Mouse (Mus musculus) megakaryocyte, embryonic 14.5 days (primary cell): ENCODE data around the gene Ccdc185. TPM values are rescaled to one million over a fixed set of nuclear protein-coding genes. Genes with fewer than 3 reads are reported as not detected.

Experiments
- H3K27me3 ChIP-seq: replicated peaks from 2 replicates; pipeline ENCODE3; 2012; ENCODE audit warnings: inconsistent platforms
- H3K36me3 ChIP-seq: replicated peaks from 2 replicates; pipeline ENCODE3; 2012; ENCODE audit warnings: low read length, inconsistent platforms, mixed read lengths
- H3K4me1 ChIP-seq: 2 replicates; pipeline ENCODE4 v1.6.1; 2012; ENCODE audit warnings: inconsistent platforms
- H3K4me3 ChIP-seq: replicated peaks from 2 replicates; pipeline ENCODE3; 2012; ENCODE audit warnings: moderate library complexity, mild to moderate bottlenecking, inconsistent platforms
- H3K9me3 ChIP-seq: 2 replicates; pipeline ENCODE4 v1.6.1; 2012; ENCODE audit warnings: inconsistent platforms
- FLI1 ChIP-seq: IDR thresholded peaks from 2 replicates; pipeline ENCODE4 v1.6.1; 2012; ENCODE audit warnings: low read length, inconsistent platforms, mixed read lengths
- GATA1 ChIP-seq: IDR thresholded peaks from 3 replicates; pipeline ENCODE4 v1.6.1; 2012; ENCODE audit warnings: mixed read lengths, low read length, inconsistent platforms, borderline replicate concordance
- polyA plus RNA-seq: library from polyadenylated mRNA; stranded (reverse); fragments of >175 nt; gene quantifications from 2 replicates; pipeline ENCODE4 v1.2.3, GENCODE M21; 2012; ENCODE audit warnings: low replicate concordance; ENCODE audit not compliant: insufficient read depth

Ccdc185 gene
- polyA plus RNA-seq, 1 experiment, result not detected

DNA sequence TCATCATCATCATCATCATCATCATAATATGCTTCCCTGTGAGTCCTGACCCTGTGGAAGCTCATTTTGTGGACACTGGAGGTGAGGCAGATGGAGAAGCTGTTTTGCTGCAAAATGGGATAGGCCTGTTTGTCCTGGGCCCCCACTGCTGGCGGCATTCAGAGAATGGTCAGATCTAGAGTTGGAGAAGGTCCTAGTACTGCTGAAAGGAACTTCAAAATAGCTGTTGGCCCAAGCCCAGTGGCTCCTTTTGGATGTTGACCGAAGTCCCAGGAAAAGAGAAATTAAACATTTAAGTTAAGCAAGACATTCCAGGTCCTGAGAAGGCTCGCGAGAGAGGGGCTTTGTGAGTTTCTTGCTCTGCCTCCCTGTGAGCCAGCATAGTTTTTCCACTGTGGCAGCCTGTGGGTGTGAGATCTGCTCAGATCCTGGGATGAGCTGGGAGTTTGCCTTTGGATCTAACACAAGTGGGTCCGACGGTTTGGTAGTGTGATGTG is 30.1 kb upstream of the Ccdc185 start:
- no peaks in the 10 kb centered on the region for H3K36me3 ChIP-seq
- H3K9me3 ChIP-seq, result peaks cover 19% of the 10 kb centered on the region
- no peak overlapping the region for H3K4me3 ChIP-seq
- peaks cover 12% of the 10 kb centered on the region for H3K27me3 ChIP-seq
- peaks cover 4% of the 10 kb centered on the region; the same call in 1 of the 2 replicates for H3K4me1 ChIP-seq
- TF ChIP-seq GATA1, result no peak
- TF ChIP-seq FLI1, result no peak

DNA sequence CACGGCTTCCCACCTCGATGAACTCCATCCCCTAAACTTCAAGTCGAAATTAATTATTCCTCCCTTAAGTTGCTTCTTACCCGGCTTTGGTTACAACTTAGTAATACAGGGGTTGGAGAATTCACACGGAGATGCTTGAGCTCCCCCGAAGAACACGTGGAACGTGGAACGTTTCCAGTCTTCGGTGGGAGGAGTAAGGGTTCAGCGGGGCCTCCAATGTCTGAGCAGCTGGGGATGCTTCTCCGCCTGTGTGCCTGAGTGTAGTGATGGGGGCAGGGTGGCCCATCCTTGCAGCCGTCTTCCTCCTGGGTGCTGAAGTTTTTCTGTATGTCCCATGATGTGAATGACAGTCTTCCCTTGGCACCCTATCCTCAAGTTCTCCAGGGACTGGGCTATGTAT is 29.2 kb upstream of the Ccdc185 start:
- peaks cover 4% of the 10 kb centered on the region; the same call in 1 of the 2 replicates for H3K4me1 ChIP-seq
- H3K9me3 ChIP-seq, result peaks cover 19% of the 10 kb centered on the region
- H3K27me3 ChIP-seq, result peaks cover 9% of the 10 kb centered on the region
- TF ChIP-seq FLI1 (no peak), GATA1 (no peak)
- no peaks in the 10 kb centered on the region for H3K36me3 ChIP-seq
- no peak overlapping the region for H3K4me3 ChIP-seq

DNA sequence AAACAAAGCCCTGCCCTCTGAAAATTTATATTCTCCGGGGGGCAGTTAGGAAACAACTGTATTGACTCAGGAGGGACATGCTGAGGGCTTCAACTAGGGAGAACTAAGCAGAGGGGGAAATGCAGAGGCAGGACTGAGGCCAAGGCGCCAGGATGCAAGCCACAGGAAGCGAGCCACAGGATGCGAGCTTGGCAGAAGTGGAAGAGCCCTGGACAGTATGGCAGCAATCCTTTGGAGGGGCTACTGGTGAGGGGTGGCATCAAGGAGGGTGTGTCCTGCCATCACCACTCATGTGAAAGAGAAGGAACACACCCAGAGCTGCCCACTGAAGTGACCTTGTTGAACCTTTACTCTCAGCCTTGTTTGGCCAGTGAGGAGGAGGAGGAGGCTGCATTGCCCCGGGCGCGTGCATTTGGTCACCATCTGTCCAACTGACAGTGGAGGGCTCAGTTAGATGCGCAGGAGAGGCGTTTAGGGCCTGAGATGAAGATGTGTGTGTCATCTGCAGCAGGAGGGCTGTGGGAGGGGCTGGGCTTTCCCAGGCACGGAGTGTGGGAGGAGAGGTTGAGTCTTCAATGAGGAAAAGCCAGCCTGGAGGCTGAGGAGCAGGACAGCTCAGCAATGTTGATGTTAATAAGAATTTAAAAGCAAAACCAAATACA is 27.9 kb upstream of the Ccdc185 start:
- TF ChIP-seq FLI1, result no peak
- TF ChIP-seq GATA1, result no peak
- H3K4me3 ChIP-seq, result no peak overlapping the region
- peaks cover 19% of the 10 kb centered on the region for H3K9me3 ChIP-seq
- peaks cover 7% of the 10 kb centered on the region for H3K27me3 ChIP-seq
- H3K4me1 ChIP-seq, result peaks cover 4% of the 10 kb centered on the region; the same call in 1 of the 2 replicates
- no peaks in the 10 kb centered on the region for H3K36me3 ChIP-seq

DNA sequence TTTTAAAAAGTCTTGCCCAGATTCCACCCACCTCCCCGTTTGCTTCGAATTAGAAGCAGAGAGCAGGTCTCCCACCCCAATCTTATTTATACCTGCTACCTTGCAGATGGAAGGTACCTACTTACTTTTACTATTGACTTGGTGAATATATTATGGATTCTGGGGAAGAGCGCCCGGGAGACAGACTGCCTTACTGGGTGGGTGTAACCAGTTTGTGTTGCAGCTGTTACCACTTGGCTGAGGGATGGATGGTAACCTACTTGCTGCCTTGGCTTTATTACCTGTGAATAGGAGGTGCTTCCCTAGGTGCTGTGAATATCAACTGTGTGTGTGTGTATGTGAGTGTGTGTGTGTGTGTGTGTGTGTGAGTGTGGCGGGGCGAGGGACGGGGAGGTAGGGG is 26.6 kb upstream of the Ccdc185 start:
- H3K27me3 ChIP-seq, result peaks cover 6% of the 10 kb centered on the region
- H3K4me3 ChIP-seq, result no peak overlapping the region
- H3K4me1 ChIP-seq, result peaks cover 4% of the 10 kb centered on the region; the same call in 1 of the 2 replicates
- no peaks in the 10 kb centered on the region for H3K36me3 ChIP-seq
- H3K9me3 ChIP-seq, result peaks cover 18% of the 10 kb centered on the region
- TF ChIP-seq FLI1 (no peak), GATA1 (no peak)

DNA sequence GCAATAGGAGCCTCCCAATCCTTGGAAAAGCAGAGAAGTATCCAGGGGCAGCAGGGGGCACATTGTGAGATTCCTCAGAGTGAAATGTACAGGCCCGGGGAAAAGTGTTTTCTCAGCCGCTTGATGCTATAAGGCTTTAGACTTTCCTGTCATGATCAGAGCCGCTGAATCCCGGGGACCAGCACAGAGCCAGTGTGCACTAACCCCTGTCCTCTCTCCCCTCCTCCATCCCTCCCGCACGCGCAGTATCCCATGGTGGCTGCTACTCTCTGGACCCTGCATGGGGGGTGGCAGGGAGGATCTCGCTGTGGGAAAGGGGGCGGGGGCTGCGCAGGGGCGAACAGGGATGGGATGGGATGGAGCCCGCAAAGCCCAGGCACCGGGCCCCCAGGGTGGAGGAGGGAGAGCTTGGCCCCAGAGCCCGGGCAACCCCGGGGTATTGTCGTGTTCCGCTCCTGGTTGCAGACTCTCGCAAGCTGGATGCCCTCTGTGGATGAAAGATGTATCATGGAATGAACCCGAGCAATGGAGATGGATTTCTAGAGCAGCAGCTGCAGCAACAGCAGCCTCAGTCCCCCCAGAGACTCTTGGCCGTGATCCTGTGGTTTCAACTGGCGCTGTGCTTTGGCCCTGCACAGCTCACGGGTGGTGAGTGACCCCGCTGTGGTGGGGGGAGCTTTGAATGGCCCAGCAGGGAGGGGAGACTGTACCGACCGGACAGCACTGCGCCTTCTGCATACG is 15.7 kb upstream of the Ccdc185 start:
- no peak for TF ChIP-seq GATA1
- TF ChIP-seq FLI1, result no peak
- peaks cover 13% of the 10 kb centered on the region for H3K4me1 ChIP-seq

DNA sequence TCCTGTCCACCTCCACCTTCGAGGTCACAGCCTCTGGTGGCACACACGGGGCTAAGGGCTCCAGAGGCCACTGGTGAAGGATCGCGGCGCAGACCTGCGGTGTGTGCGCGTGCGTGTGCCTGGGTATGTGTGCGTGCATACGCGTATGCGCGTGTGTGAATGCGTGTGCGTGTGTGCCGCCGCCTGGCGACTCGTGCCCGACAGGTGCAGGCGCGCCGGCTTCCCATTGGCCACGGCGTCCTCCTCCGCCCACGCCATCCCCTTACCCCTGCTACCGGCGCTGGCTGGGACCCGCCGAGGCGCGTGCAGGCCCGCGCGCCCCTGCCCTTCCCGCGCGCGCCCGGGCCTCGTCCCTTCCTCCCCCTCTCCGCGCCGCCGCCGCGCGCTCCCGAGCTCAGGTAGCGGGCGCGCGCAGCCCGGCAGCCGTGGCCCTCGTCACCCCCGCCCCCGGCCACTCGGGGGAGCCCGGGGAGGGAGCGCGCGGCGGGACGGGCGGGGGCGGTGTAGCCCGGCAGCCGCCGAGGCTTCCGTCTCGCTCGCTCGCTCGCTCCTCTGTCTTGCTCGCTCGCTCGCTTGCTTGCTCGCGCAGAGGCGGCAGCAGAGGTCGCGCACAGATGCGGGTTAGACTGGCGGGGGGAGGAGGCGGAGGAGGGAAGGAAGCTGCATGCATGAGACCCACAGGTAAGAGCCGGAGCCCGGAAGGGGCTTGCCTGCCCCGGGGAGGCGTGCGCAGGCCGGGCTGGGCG is 14.9 kb upstream of the Ccdc185 start, which contains the start of gene Susd4:
Gene Susd4, plus strand, starts transcription at position 145 of the 746 bp plus-strand sequence.
- no peaks in the 10 kb centered on the region for H3K36me3 ChIP-seq
- peaks cover 13% of the 10 kb centered on the region for H3K4me1 ChIP-seq
- peaks cover 63% of the 10 kb centered on the region for H3K27me3 ChIP-seq
- peaks cover 20% of the 10 kb centered on the region for H3K9me3 ChIP-seq
- no peak for TF ChIP-seq FLI1
- no peak for TF ChIP-seq GATA1
- peak within 1 kb of the TSS; percentile 90 for H3K4me3 ChIP-seq

More for the DNA sequence above, 15.7 kb upstream of the Ccdc185 start:
- Histone ChIP-seq H3K36me3 (no peaks in the 10 kb centered on the region), H3K27me3 (peaks cover 61% of the 10 kb centered on the region), H3K4me3 (peak overlapping the region; percentile 90), H3K9me3 (peaks cover 25% of the 10 kb centered on the region)

DNA sequence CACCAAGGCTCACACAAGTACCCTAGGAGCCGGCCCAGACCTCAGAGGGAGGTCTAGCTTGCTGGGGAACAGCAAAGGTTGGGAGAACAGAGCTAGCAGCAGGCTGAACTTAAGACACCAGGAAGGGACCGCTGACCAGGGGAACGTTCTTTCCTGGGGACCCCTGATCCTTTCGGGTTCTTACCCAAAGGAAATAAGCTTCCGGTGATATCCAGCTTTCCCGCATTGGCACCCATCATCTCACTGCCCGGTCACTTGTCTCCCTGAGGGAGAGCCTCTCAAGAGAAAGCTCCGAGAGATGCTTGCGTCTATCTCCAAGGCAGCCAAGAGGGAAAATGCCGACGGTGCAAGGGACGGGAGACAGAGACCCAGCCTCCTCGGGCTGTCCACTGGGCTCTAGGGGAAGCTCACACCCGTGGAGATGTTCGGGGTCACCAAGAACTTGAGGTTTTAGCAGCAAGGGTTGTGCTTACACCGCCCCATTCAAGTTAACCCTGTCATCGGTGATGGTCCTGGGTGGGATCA is 14.3 kb upstream of the Ccdc185 start:
- Histone ChIP-seq H3K4me3 (peak overlapping the region; percentile 90), H3K4me1 (peaks cover 13% of the 10 kb centered on the region), H3K27me3 (peaks cover 62% of the 10 kb centered on the region), H3K9me3 (peaks cover 17% of the 10 kb centered on the region), H3K36me3 (no peaks in the 10 kb centered on the region)
- TF ChIP-seq FLI1 (no peak), GATA1 (no peak)

DNA sequence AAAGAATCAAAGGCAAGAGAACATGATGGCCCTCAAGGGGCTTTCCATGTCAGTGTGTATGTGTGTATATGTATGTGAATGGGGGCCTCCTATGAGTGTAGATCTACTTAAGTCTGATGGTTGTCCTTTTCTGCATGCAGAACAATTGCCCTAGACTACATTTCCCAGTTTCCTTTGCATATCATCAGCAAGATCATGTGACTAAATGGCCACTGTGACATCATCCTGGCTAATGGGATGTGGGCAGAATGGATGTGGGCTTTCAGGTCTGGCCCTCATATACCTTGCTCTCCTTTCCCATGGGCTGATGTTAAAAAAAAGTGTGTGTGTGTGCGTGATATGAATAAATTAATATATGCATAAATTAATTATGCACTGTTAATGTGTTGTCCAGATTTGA is 9.8 kb upstream of the Ccdc185 start:
- H3K36me3 ChIP-seq, result no peaks in the 10 kb centered on the region
- no peak overlapping the region for H3K4me3 ChIP-seq
- peaks cover 5% of the 10 kb centered on the region for H3K4me1 ChIP-seq
- peaks cover 17% of the 10 kb centered on the region for H3K9me3 ChIP-seq
- peaks cover 28% of the 10 kb centered on the region for H3K27me3 ChIP-seq
- TF ChIP-seq FLI1 (no peak), GATA1 (no peak)

DNA sequence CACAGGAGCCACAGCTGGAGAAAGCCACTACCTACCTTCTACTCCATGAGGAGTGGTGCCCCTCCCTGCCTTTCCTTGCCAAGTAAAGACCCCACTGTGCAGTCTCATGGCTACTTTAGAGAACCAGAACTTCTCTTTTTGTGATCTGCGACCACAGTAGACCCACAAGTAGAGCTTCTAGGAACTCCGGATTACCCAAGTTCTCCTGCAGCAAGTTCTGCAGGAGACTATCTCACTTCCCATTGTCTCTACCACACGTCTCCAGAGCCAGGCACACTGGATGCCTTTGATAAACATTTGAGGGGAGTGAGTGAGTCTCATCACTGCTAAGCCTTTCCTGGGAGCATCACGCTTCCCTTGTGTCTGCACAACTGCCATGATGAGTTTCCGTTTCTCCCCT is 5.9 kb upstream of the Ccdc185 start:
- Histone ChIP-seq H3K9me3 (peaks cover 3% of the 10 kb centered on the region; the same call in 1 of the 2 replicates), H3K27me3 (peaks cover 8% of the 10 kb centered on the region), H3K36me3 (no peaks in the 10 kb centered on the region), H3K4me1 (no peaks in the 10 kb centered on the region; the same call in 1 of the 2 replicates), H3K4me3 (no peak overlapping the region)
- no peak for TF ChIP-seq GATA1
- TF ChIP-seq FLI1, result no peak
